Mouse (Mus musculus) kidney, embryonic 16.5 days (tissue): ENCODE data around the gene Cars. TPM values are rescaled to one million over a fixed set of nuclear protein-coding genes. Genes with fewer than 3 reads are reported as not detected.

Experiments used
- ATAC-seq: fragments of 200-750 bp; cut with Nextera tagmentation; 2 replicates; pipeline ENCODE4 v1.8.0; 2017; ENCODE audit warnings: moderate TSS enrichment; ENCODE audit not compliant: low FRiP score, low TSS enrichment
- H3K27ac ChIP-seq: fragments of 300-500 bp; sonication (generic); 2 replicates; pipeline ENCODE4 v1.5.1; 2014; ENCODE audit warnings: low read length
- H3K27me3 ChIP-seq: fragments of 300-500 bp; sonication (generic); 2 replicates; pipeline ENCODE4 v1.6.1; 2014; ENCODE audit warnings: low read length, control low read depth, mixed read lengths; ENCODE audit not compliant: insufficient read depth
- H3K36me3 ChIP-seq: fragments of 300-500 bp; sonication (generic); 2 replicates; pipeline ENCODE4 v1.6.1; 2014; ENCODE audit warnings: low read length, control low read depth, mixed read lengths; ENCODE audit not compliant: insufficient read depth
- H3K4me1 ChIP-seq: fragments of 300-500 bp; sonication (generic); 2 replicates; pipeline ENCODE4 v1.6.1; 2014; ENCODE audit warnings: low read length, control low read depth, mixed read lengths; ENCODE audit not compliant: insufficient read depth
- H3K4me2 ChIP-seq: fragments of 300-500 bp; sonication (generic); replicated peaks from 2 replicates; pipeline ENCODE4 v1.6.1; 2014; ENCODE audit warnings: low read depth, low read length
- H3K4me3 ChIP-seq: fragments of 300-500 bp; sonication (generic); 2 replicates; pipeline ENCODE4 v1.5.1; 2014; ENCODE audit warnings: mild to moderate bottlenecking, low read length
- H3K9ac ChIP-seq: fragments of 300-500 bp; sonication (generic); replicated peaks from 2 replicates; pipeline ENCODE4 v1.6.1; 2014; ENCODE audit warnings: low read length
- H3K9me3 ChIP-seq: fragments of 300-500 bp; sonication (generic); 2 replicates; pipeline ENCODE4 v1.6.1; 2016; ENCODE audit warnings: low read length, control low read depth
- WGBS: fragments of 180-500 bp; shearing (Covaris S2); extraction: QIAGEN DNeasy Blood & Tissue Kit; methylation state at CpG from one replicate; pipeline ENCODE4 v1.1.7; 2014; 5-methylcytosine and 5-hydroxymethylcytosine counted together
- polyA plus RNA-seq: library from polyadenylated mRNA; unstranded; fragments of >200 nt; fragmentation: Nextera tagmentation; extraction: Ambion mirVana; gene quantifications from 2 replicates; pipeline ENCODE4 v1.2.1, GENCODE M21; 2015

The Cars gene
- polyA plus RNA-seq, 1 experiment from 2014 or later = 72.3 TPM

- H3K27ac ChIP-seq = no peak overlapping the region
- no peak overlapping the region for H3K4me3 ChIP-seq
- no peaks in the 10 kb centered on the region for H3K4me1 ChIP-seq
- H3K36me3 ChIP-seq = no peaks in the 10 kb centered on the region
- H3K27me3 ChIP-seq = no peaks in the 10 kb centered on the region
- no peak for ATAC-seq
- H3K4me2 ChIP-seq = no peak overlapping the region
- no peak overlapping the region for H3K9ac ChIP-seq
- no peaks in the 10 kb centered on the region for H3K9me3 ChIP-seq
- 70% methylated on average over 5 of the region's 5 CpGs for WGBS
These were observed 25.3 kb upstream of the Cars start for GRCm38 (mm10) chr7:143625151-143625550.

- H3K27ac ChIP-seq = no peak overlapping the region
- no peaks in the 10 kb centered on the region for H3K9me3 ChIP-seq
- 83% methylated on average over 3 of the region's 3 CpGs for WGBS
- H3K9ac ChIP-seq = no peak overlapping the region
- no peaks in the 10 kb centered on the region for H3K4me1 ChIP-seq
- H3K36me3 ChIP-seq = no peaks in the 10 kb centered on the region
- no peak for ATAC-seq
- no peaks in the 10 kb centered on the region for H3K27me3 ChIP-seq
- no peak overlapping the region for H3K4me3 ChIP-seq
- no peak overlapping the region for H3K4me2 ChIP-seq
These were observed 24.7 kb upstream of the Cars start for GRCm38 (mm10) chr7:143624561-143624960.

GRCm38 (mm10) chr7:143620951-143621350 lies 21.1 kb upstream of the Cars start:
- H3K4me2 ChIP-seq = no peak overlapping the region
- no peaks in the 10 kb centered on the region for H3K27me3 ChIP-seq
- ATAC-seq = no peak
- H3K36me3 ChIP-seq = no peaks in the 10 kb centered on the region
- H3K27ac ChIP-seq = no peak overlapping the region
- no peaks in the 10 kb centered on the region for H3K4me1 ChIP-seq
- no peaks in the 10 kb centered on the region for H3K9me3 ChIP-seq
- no peak overlapping the region for H3K4me3 ChIP-seq
- no peak overlapping the region for H3K9ac ChIP-seq
- 61% methylated on average over 1 of the region's 1 CpGs for WGBS

DNA sequence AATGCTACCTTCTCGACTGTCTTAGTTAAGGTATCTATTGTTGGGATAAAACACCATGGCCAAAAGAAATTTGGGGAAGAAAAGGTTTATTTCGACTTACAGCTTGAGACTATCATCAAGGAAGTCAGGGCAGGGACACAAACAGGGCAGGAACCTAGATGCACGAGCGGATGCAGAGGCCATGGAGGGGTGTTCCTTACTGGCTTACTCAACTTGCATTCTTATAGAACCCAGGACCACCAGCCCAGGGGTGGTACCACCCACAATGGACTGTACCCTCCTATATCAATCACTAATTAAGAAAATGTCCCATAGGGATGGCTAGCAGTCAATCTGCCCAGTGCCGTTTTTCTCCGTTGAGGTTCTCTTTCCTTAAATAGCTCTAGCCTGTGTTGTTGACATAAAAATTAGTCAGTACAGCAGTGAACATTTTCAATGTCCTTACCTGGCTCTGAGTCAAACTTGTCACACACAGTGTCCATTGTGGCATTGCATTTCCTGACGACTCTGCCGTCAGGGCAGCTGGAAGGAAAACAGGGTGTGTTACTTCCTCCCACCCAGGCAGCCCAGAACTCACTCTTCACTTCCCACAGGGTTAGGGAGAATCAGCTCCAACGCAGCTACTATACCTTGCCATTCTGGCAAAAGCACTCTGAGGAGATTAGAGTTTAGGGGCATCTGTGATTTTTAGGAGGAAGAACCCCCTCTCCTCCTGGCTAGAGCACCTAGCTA lies 14.7 kb upstream of the Cars start:
- peak; percentile 39; the same call in 1 of the 2 replicates for ATAC-seq
- Histone ChIP-seq H3K9ac (peak overlapping the region; percentile 42; the same call in 1 of the 2 replicates), H3K4me1 (peaks cover 9% of the 10 kb centered on the region), H3K27ac (peak overlapping the region; percentile 76), H3K4me2 (0 out of 2 replicates have a peak overlapping the region, but pooled peaks have one; percentile 1), H3K36me3 (no peaks in the 10 kb centered on the region), H3K9me3 (no peaks in the 10 kb centered on the region), H3K27me3 (no peaks in the 10 kb centered on the region), H3K4me3 (no peak overlapping the region)
- WGBS = 49% methylated on average over 9 of the region's 9 CpGs

DNA sequence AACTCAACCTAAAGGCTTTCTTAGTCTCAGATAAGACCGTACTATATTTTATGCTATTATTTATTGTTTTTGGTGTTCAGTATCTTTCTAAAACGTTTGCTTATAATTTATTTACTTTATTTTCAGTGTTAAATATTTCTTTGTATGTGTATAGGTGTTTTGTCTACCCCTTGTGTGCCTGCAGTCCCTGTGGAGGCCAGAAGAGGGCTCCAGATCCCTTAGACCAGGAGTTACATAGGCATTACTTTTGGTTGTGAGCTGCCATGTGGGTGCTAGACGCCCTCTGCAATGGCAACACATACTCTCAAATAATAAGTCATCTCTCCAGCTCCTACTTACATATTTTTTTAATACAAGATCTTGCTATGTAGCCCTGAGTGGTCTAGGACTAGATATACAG lies 12.3 kb upstream of the Cars start:
- 61% methylated on average over 3 of the region's 3 CpGs for WGBS
- H3K27ac ChIP-seq = no peak overlapping the region
- H3K36me3 ChIP-seq = no peaks in the 10 kb centered on the region
- ATAC-seq = no peak
- no peak overlapping the region for H3K4me2 ChIP-seq
- H3K9me3 ChIP-seq = no peaks in the 10 kb centered on the region
- no peaks in the 10 kb centered on the region for H3K27me3 ChIP-seq
- no peak overlapping the region for H3K4me3 ChIP-seq
- H3K4me1 ChIP-seq = peaks cover 9% of the 10 kb centered on the region
- no peak overlapping the region for H3K9ac ChIP-seq

GRCm38 (mm10) chr7:143605321-143605720 lies 5.4 kb upstream of the Cars start:
- WGBS = 81% methylated on average over 3 of the region's 3 CpGs
- no peak for ATAC-seq
- H3K36me3 ChIP-seq = no peaks in the 10 kb centered on the region
- H3K4me2 ChIP-seq = no peak overlapping the region
- H3K9me3 ChIP-seq = no peaks in the 10 kb centered on the region
- H3K27me3 ChIP-seq = no peaks in the 10 kb centered on the region
- H3K4me3 ChIP-seq = no peak overlapping the region
- H3K4me1 ChIP-seq = no peaks in the 10 kb centered on the region
- H3K27ac ChIP-seq = no peak overlapping the region
- H3K9ac ChIP-seq = no peak overlapping the region

DNA sequence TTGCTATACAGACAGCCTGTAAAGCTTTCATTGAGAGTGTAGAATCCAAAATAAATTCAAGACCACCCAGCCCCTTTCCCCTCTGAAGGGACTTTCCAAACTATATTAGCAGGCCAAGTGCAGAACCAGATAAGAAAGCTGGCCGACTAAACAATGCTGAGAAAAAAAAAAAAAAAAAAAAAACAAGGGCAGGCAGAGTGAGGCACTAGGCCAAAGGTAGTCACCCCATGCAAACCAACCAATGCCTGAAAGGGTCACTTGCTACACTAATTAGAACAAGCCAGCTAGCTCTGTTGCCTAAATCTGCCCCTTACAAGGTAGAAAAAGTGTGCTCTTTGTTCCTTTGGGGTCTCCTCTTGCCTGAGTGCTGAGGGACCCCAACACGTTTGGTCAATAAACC lies 5.0 kb upstream of the Cars start:
- Histone ChIP-seq H3K9me3 (no peaks in the 10 kb centered on the region), H3K4me3 (no peak overlapping the region), H3K9ac (no peak overlapping the region), H3K27ac (no peak overlapping the region), H3K27me3 (no peaks in the 10 kb centered on the region), H3K4me2 (no peak overlapping the region), H3K36me3 (no peaks in the 10 kb centered on the region), H3K4me1 (no peaks in the 10 kb centered on the region)
- no peak for ATAC-seq
- 72% methylated on average over 2 of the region's 2 CpGs for WGBS

DNA sequence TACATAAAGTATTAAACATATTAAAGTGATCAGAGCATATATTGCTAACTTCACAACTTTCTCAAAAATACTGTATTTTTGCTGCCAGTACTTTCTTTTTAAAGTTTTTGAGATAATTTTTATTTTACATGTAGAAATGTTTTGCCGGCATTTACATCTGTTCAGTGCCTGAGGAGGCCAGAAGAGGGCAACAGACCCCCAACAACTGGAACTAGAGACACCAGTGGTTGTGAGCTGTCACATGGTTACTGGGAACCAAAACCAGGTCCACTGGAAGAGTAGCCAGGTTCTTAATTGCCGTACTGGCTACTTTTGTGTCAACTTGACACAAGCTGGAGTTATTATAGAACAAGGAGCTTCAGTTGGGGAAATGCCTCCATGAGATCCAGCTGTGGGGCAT lies 1.8 kb upstream of the Cars start:
- Histone ChIP-seq H3K9ac (no peak overlapping the region), H3K9me3 (no peaks in the 10 kb centered on the region), H3K4me1 (peaks cover 12% of the 10 kb centered on the region), H3K4me2 (no peak overlapping the region), H3K27me3 (no peaks in the 10 kb centered on the region), H3K4me3 (no peak overlapping the region), H3K36me3 (no peaks in the 10 kb centered on the region), H3K27ac (no peak overlapping the region)
- 80% methylated on average over 2 of the region's 2 CpGs for WGBS
- no peak for ATAC-seq

- ATAC-seq = no peak
- H3K9ac ChIP-seq = peak overlapping the region; percentile 38; the same call in 1 of the 2 replicates
- peak overlapping the region; percentile 58 for H3K27ac ChIP-seq
- 6% methylated on average over 15 of the region's 15 CpGs for WGBS
- H3K27me3 ChIP-seq = no peaks in the 10 kb centered on the region
- H3K4me3 ChIP-seq = peak overlapping the region; percentile 97
- 0 out of 2 replicates have a peak, but pooled peaks cover 4% of the 10 kb centered on the region for H3K36me3 ChIP-seq
- peak overlapping the region; percentile 60 for H3K4me2 ChIP-seq
- H3K9me3 ChIP-seq = no peaks in the 10 kb centered on the region
- H3K4me1 ChIP-seq = peaks cover 12% of the 10 kb centered on the region
These were observed 396 bp upstream of the Cars start for GRCm38 (mm10) chr7:143600231-143600740.

- Histone ChIP-seq H3K4me2 (no peak overlapping the region), H3K36me3 (0 out of 2 replicates have a peak, but pooled peaks cover 16% of the 10 kb centered on the region), H3K27ac (no peak overlapping the region), H3K4me1 (peaks cover 12% of the 10 kb centered on the region), H3K9me3 (no peaks in the 10 kb centered on the region), H3K27me3 (no peaks in the 10 kb centered on the region), H3K9ac (no peak overlapping the region), H3K4me3 (no peak overlapping the region)
- ATAC-seq = no peak
- WGBS = 54% methylated on average over 5 of the region's 5 CpGs
These were observed 5.0 kb downstream of the Cars start for GRCm38 (mm10) chr7:143594865-143595264.
